18 mouse cellular contexts compared by ENCODE assay signal in genomic region chr1:34871170-34871569, GRCm38 (mm10).
"Had no signal": no experiment of that assay in that cellular context is flagged by ENCODE, and none has a peak within 500 bp of the region (broad histone marks: within the 10 kb centered on the region; RNA-seq: fewer than 3 reads in every experiment).

No protein-coding gene starts in this region.

- H3K9ac ChIP-seq: liver, postnatal 0 days; lung, embryonic 15.5 days; midbrain, embryonic 13.5 days; midbrain, embryonic 15.5 days; neural tube, embryonic 12.5 days; stomach, embryonic 15.5 days had no signal

- ATAC-seq: liver, postnatal 0 days; lung, postnatal 0 days; midbrain, embryonic 13.5 days; midbrain, embryonic 15.5 days had no signal

- H3K4me3 ChIP-seq: lung, embryonic 15.5 days; megakaryocyte, embryonic 14.5 days; midbrain, embryonic 13.5 days; midbrain, embryonic 15.5 days; neural tube, embryonic 12.5 days; stomach, embryonic 15.5 days had no signal

- H3K36me3 ChIP-seq: lung, embryonic 15.5 days; stomach, embryonic 15.5 days had no signal

- H3K27ac ChIP-seq: lung, embryonic 15.5 days; macrophage; midbrain, embryonic 13.5 days; midbrain, embryonic 15.5 days; neural tube, embryonic 12.5 days; stomach, embryonic 15.5 days; stomach, postnatal 0 days had no signal

- DNase-seq: liver, postnatal 0 days; lung, adult 2 months; lung, postnatal 14 days; lung, postnatal 36 days; right cerebral cortex, postnatal 14 days; thymus, adult 2 months; thymus, postnatal 25 days; thymus, postnatal 4 days had no signal

- H3K9me3 ChIP-seq: lung, embryonic 15.5 days; midbrain, embryonic 13.5 days; midbrain, embryonic 15.5 days; neural tube, embryonic 12.5 days; stomach, embryonic 15.5 days had no signal

- H3K27me3 ChIP-seq: lung, embryonic 15.5 days; megakaryocyte, embryonic 14.5 days; midbrain, embryonic 13.5 days; midbrain, embryonic 15.5 days; neural tube, embryonic 12.5 days; stomach, embryonic 15.5 days had no signal

- H3K4me1 ChIP-seq: lung, embryonic 15.5 days; megakaryocyte, embryonic 14.5 days; midbrain, embryonic 13.5 days; midbrain, embryonic 15.5 days; neural tube, embryonic 12.5 days; stomach, embryonic 15.5 days had no signal

- H3K4me2 ChIP-seq: lung, embryonic 15.5 days; midbrain, embryonic 11.5 days; midbrain, embryonic 13.5 days; midbrain, embryonic 15.5 days; neural tube, embryonic 12.5 days; stomach, embryonic 15.5 days had no signal
